Mouse (Mus musculus): ENCODE measurements around the gene Tbca. TPM values are rescaled to one million over a fixed set of nuclear protein-coding genes. Genes with fewer than 3 reads are reported as not detected.

Gene Tbca
- polyA plus RNA-seq, 1 experiment = 261 TPM

DNA sequence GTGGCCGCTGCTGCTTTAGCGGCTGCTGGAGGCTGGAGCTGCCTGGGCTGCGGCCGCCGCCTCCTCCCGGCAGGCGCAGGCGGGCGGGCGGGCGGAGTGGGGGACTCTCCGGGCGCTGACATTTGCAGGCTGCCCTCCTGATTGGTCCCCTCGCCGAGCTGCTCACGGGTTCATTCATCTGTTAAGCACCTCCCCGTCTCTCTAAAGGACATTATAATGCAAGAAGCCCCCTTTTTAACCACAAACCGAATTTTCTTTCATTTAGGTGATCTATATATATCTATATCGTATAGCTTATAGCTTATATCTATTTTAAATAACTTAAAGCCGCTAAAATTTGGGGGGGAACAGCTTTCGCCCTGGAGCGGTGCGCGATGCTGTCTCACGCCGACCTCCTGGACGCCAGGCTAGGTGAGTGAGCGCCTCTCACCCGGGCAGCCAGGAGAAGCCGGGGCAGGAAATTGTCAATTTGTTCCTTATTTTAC, 86.7 kb downstream of the Tbca start, which contains the start of gene Otp:
Gene Otp (plus strand): TSS at position 207 of the 485 bp plus-strand sequence.
- no peaks in the 10 kb centered on the region for H3K79me2 ChIP-seq (ENCODE audit: control insufficient read depth, insufficient read depth)
- H3K4me3 ChIP-seq (ENCODE audit: insufficient read depth, poor library complexity, severe bottlenecking) = no peak within 1 kb of the TSS
- TF ChIP-seq MYOG (IDR thresholded peaks at IDR 0.05; ENCODE audit: control insufficient read depth, extremely low read depth, insufficient read length) (no peak), CEBPB (IDR thresholded peaks at IDR 0.05; ENCODE audit: low read depth) (no peak), MYOD1 (IDR thresholded peaks at IDR 0.05; ENCODE audit: control insufficient read depth, insufficient read length, low read depth) (no peak), FOSL1 (IDR thresholded peaks at IDR 0.05; ENCODE audit: insufficient read depth, low read length, poor library complexity, severe bottlenecking) (no peak), USF1 (IDR thresholded peaks at IDR 0.05; ENCODE audit: low read depth) (no peak), MAX (IDR thresholded peaks at IDR 0.05) (no peak), CTCF (IDR thresholded peaks at IDR 0.05; ENCODE audit: control insufficient read depth, insufficient read depth, insufficient read length) (no peak)
- no peak within 1 kb of the TSS for H3ac ChIP-seq (ENCODE audit: control insufficient read depth, insufficient read length, low read depth)
- no peaks in the 10 kb centered on the region for H3K36me3 ChIP-seq (ENCODE audit: control insufficient read depth, insufficient read depth)
- H3K27me3 ChIP-seq (ENCODE audit: control insufficient read depth, insufficient read depth, insufficient read length) = peaks cover 49% of the 10 kb centered on the region
- H3K79me3 ChIP-seq (ENCODE audit: low read depth) = no peaks in the 10 kb centered on the region

DNA sequence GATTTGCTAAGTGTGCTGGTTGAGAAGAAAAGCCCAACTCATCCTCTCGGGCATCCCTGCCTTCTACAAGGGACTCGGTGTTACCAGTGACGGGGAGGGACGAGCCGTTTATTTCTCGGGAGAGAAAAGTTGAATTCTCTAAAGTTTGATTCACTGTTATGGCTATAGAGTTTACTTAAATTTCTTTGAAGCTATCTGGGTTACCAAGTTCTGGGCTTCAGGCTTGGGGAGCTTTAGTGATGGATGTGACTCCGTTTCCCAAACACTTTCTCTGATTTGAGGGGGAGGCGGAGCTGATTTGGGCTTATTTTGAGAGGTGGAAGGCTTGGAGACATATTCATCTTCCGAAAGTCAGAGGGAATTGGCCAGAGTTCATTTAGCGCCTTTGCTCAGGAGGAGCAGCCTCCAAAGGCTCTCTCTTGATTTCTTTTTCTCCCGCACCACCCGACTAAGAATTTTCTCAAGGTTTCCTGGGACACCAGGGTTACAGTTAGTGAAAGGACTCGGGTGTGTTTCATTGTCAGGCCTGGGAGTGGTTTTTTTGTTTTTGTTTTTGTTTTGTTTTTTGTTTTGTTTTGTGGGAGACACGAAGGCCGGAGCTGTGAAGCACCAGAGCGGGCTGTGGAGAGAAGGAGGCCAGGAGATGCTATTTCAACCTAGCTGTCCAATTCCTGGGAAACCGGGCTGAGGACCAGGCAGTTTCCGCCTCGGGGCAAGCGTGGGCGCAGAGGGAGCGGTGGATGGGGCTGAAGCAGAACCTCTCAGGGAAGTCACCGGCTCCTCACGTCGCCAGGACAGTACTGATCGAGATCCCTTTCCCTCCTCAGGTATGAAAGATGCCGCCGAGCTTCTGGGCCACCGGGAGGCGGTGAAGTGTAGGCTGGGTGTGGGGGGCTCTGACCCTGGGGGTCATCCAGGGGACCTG, 87.8 kb downstream of the Tbca start:
- Histone ChIP-seq H3K79me2 (ENCODE audit: control insufficient read depth, insufficient read depth) (no peaks in the 10 kb centered on the region), H3K4me3 (ENCODE audit: insufficient read depth, poor library complexity, severe bottlenecking) (no peak overlapping the region), H3ac (ENCODE audit: control insufficient read depth, insufficient read length, low read depth) (no peak overlapping the region), H3K27me3 (ENCODE audit: control insufficient read depth, insufficient read depth, insufficient read length) (peaks cover 47% of the 10 kb centered on the region), H3K79me3 (ENCODE audit: low read depth) (no peaks in the 10 kb centered on the region), H3K36me3 (ENCODE audit: control insufficient read depth, insufficient read depth) (no peaks in the 10 kb centered on the region)
- no peak for TF ChIP-seq CTCF (IDR thresholded peaks at IDR 0.05; ENCODE audit: control insufficient read depth, insufficient read depth, insufficient read length)

DNA sequence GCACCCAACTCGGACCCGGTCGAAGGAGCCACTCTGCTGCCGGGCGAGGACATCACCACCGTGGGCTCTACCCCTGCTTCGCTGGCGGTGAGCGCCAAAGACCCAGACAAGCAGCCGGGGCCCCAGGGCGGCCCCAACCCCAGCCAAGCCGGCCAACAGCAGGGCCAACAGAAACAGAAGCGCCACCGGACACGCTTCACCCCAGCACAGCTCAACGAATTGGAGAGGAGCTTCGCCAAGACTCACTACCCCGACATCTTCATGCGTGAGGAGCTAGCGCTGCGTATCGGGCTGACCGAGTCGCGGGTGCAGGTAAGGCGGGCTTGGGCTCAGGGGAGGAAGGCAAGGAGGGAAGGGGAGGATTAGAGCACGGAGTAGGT, 88.5 kb downstream of the Tbca start:
- no peaks in the 10 kb centered on the region for H3K36me3 ChIP-seq (ENCODE audit: control insufficient read depth, insufficient read depth)
- no peak overlapping the region for H3K4me3 ChIP-seq (ENCODE audit: insufficient read depth, poor library complexity, severe bottlenecking)
- H3K79me3 ChIP-seq (ENCODE audit: low read depth) = no peaks in the 10 kb centered on the region
- no peak for TF ChIP-seq MYOD1 (IDR thresholded peaks at IDR 0.05; ENCODE audit: control insufficient read depth, insufficient read length, low read depth)
- TF ChIP-seq CTCF (IDR thresholded peaks at IDR 0.05; ENCODE audit: control insufficient read depth, insufficient read depth, insufficient read length) = no peak
- TF ChIP-seq FOSL1 (IDR thresholded peaks at IDR 0.05; ENCODE audit: insufficient read depth, low read length, poor library complexity, severe bottlenecking) = no peak
- no peak for TF ChIP-seq MAX (IDR thresholded peaks at IDR 0.05)
- TF ChIP-seq USF1 (IDR thresholded peaks at IDR 0.05; ENCODE audit: low read depth) = no peak
- TF ChIP-seq MYOG (IDR thresholded peaks at IDR 0.05; ENCODE audit: control insufficient read depth, extremely low read depth, insufficient read length) = no peak
- no peak for TF ChIP-seq CEBPB (IDR thresholded peaks at IDR 0.05; ENCODE audit: low read depth)
- no peak overlapping the region for H3ac ChIP-seq (ENCODE audit: control insufficient read depth, insufficient read length, low read depth)
- no peaks in the 10 kb centered on the region for H3K79me2 ChIP-seq (ENCODE audit: control insufficient read depth, insufficient read depth)
- H3K27me3 ChIP-seq (ENCODE audit: control insufficient read depth, insufficient read depth, insufficient read length) = peaks cover 46% of the 10 kb centered on the region

DNA sequence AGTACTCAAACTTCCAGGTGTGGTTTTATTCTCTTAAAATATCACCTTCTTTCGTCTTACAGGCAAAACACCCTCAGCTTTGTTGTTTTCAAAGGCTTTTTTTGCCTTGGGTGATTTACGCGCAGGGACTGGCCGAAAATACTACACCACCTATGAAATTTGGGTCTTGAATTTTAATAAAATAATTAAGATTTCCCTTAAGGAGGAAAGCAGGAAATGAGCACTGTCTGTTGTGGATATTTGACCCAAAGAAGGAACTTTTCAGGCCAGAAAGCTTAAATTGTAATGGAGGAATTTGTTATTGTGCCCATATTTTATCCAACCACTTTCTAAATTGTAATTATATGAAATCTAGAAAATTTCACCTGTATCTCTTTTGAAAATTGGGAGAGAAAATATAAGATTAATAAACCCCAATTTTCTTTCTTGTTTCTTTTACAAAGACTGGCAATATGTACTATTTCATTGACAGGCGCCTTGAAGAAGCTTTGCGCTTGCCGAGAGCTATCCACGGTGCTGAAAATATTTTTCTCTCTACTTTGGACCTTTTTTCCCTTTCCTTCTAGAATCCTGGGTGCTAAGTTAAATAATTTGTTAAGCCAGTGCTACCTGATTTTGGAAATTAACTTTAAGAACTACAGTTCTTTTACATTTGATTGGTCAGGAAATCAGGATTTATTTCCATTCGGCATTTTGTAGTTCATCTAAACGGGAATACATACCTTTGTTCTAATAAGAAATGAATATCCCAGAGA, 89.5 kb downstream of the Tbca start:
- Histone ChIP-seq H3ac (ENCODE audit: control insufficient read depth, insufficient read length, low read depth) (no peak overlapping the region), H3K79me2 (ENCODE audit: control insufficient read depth, insufficient read depth) (no peaks in the 10 kb centered on the region), H3K27me3 (ENCODE audit: control insufficient read depth, insufficient read depth, insufficient read length) (peaks cover 46% of the 10 kb centered on the region), H3K4me3 (ENCODE audit: insufficient read depth, poor library complexity, severe bottlenecking) (no peak overlapping the region), H3K36me3 (ENCODE audit: control insufficient read depth, insufficient read depth) (no peaks in the 10 kb centered on the region), H3K79me3 (ENCODE audit: low read depth) (no peaks in the 10 kb centered on the region)
- TF ChIP-seq FOSL1 (IDR thresholded peaks at IDR 0.05; ENCODE audit: insufficient read depth, low read length, poor library complexity, severe bottlenecking) (no peak), MAX (IDR thresholded peaks at IDR 0.05) (no peak), CEBPB (IDR thresholded peaks at IDR 0.05; ENCODE audit: low read depth) (no peak), MYOG (IDR thresholded peaks at IDR 0.05; ENCODE audit: control insufficient read depth, extremely low read depth, insufficient read length) (no peak), CTCF (IDR thresholded peaks at IDR 0.05; ENCODE audit: control insufficient read depth, insufficient read depth, insufficient read length) (no peak)

DNA sequence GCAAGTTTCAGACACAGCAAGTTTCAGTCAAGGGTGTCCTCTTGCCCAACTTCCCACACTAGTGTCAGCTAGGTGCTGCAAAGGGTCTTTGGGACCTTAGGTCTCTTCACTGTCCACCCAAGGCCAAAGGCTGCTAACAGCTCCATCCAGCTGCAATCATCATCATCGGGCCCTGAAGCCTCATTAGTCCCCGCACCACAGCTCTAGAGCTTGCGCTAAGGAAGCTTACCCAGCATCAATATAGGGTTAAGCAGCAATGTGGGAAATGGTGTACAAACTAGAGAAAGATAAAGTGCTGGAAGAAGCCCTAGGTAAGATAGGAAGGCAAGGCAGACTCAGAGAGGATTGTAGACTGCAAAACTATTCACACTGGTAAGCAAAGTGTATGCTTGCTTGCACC, 92.5 kb downstream of the Tbca start:
- Histone ChIP-seq H3K79me2 (ENCODE audit: control insufficient read depth, insufficient read depth) (no peaks in the 10 kb centered on the region), H3K27me3 (ENCODE audit: control insufficient read depth, insufficient read depth, insufficient read length) (peaks cover 52% of the 10 kb centered on the region), H3K4me3 (ENCODE audit: insufficient read depth, poor library complexity, severe bottlenecking) (no peak overlapping the region), H3K79me3 (ENCODE audit: low read depth) (no peaks in the 10 kb centered on the region), H3K36me3 (ENCODE audit: control insufficient read depth, insufficient read depth) (no peaks in the 10 kb centered on the region), H3ac (ENCODE audit: control insufficient read depth, insufficient read length, low read depth) (no peak overlapping the region)
- TF ChIP-seq MYOD1 (IDR thresholded peaks at IDR 0.05; ENCODE audit: control insufficient read depth, insufficient read length, low read depth) = no peak
- no peak for TF ChIP-seq FOSL1 (IDR thresholded peaks at IDR 0.05; ENCODE audit: insufficient read depth, low read length, poor library complexity, severe bottlenecking)
- no peak for TF ChIP-seq MYOG (IDR thresholded peaks at IDR 0.05; ENCODE audit: control insufficient read depth, extremely low read depth, insufficient read length)

Data from C2C12 (cell line).